Mouse (Mus musculus) liver, embryonic 14.5 days (tissue): ENCODE data around the gene Cox14.

ENCODE experiments used
- CTCF ChIP-seq: IDR thresholded peaks from 2 replicates; pipeline ENCODE4 v1.5.1; 2016; ENCODE audit warnings: antibody characterized with exemption, low read depth, control low read depth
- EP300 ChIP-seq: IDR thresholded peaks from 2 replicates; pipeline ENCODE4 v1.6.1; 2016; ENCODE audit warnings: antibody characterized with exemption, low read depth

DNA sequence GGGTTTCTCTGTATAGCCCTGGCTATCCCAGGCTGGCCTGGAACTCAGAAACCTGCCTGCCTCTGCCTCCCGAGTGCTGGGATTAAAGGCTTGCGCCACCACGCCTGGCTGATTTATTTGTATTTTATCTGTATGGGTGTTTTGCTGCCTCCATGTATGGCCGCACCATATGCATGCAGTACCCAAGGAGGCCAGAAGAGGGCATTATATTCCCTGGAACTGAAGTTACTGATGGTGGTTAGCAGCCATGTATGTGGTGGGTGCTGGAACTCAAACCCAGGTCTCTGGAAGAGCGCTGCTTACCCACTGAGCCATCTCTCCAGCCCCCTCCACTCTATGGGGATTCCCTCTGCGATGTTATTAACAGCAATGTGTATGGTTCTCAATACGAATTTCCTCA, 42.5 kb upstream of the Cox14 start:
- TF ChIP-seq CTCF (peak; percentile 81), EP300 (no peak)
